Mouse (Mus musculus) heart, postnatal 36 days (tissue): ENCODE data around the gene Olfr1015. TPM values are rescaled to one million over a fixed set of nuclear protein-coding genes. Genes with fewer than 3 reads are reported as not detected.

Source experiments
- DNase-seq, 2 experiments: peaks; one replicate each; pipeline ENCODE4 v3.0.0; 2021 to 2022
- intact Hi-C: fragments of 180-260 bp; cut with DNase I; formaldehyde crosslinking; loops from one replicate; pipeline ENCODE4 v1.15.1; 2025
- total RNA-seq, 2 experiments: library from RNA; stranded (reverse); gene quantifications; 2 replicates each; pipeline ENCODE4 v1.2.3; 2021

Olfr1015 gene
- total RNA-seq: not detected

DNA sequence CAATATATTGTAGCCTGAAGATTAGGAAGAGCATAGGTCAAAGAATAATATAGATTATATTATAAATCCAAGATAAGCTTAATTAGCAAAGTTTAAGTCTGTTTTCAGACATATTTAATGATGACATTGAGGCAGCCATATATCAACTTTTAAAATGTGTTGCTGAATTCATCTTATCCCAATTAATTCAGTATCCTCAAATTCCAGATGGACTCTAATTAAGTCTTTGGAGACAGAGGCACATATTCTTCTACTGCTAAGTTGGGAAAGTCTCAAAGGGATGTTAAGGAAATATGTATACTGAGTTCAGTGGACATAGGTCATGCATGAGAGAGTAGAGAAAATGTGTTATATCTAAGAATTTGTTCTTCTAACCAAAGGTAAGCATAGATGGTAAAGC lies at the start of gene Olfr1015:
Gene Olfr1015 (plus strand): TSS at position 301 of the 400 bp plus-strand sequence.
- no peak for DNase-seq
- intact Hi-C loops: no loop called here

DNA sequence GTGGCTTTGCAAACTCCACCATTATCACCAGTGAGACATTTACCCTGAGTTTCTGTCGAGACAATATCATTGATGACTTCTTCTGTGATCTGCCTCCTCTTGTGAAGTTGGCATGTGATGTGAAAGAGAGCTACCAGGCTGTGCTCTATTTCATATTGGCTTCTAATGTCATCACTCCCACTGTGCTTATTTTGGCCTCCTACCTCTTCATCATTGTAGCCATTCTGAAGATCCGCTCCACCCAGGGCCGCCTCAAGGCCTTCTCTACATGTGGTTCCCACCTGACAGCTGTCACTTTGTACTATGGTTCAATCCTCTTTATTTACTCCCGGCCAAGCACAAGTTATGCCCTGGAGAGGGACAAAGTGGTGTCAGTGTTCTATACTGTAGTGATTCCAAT lies 28.0 kb upstream of the Olfr1015 start:
- DNase-seq: no peak
- intact Hi-C loops: no loop called here

GRCm38 (mm10) chr2:85762666-85763065 lies 19.2 kb upstream of the Olfr1015 start, which contains the start of gene Olfr1012:
Gene Olfr1012 (minus strand): TSS chr2:85762766.
- intact Hi-C loops: no loop called here
- DNase-seq: no peak

DNA sequence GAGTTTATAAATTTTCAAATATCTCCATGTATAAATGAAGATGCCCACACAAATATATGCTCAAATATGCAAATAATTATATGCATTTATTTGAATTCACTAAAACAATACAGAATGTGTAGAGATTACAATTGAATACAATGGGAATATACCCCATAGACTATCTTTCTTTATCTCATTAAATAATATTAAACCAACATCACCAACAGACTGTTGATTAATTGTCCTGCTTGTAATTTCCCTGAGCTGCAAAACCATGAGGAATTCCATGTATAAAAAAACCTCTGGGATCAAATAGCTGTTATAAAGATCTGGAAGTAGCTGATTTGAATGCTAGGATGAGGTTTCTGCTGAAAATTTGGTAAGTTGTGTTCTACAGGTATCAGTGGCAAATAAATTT lies 15.0 kb upstream of the Olfr1015 start, which contains the start of gene Olfr1013:
Gene Olfr1013 (plus strand): TSS at position 301 of the 400 bp plus-strand sequence.
- intact Hi-C loops: no loop called here
- no peak for DNase-seq

DNA sequence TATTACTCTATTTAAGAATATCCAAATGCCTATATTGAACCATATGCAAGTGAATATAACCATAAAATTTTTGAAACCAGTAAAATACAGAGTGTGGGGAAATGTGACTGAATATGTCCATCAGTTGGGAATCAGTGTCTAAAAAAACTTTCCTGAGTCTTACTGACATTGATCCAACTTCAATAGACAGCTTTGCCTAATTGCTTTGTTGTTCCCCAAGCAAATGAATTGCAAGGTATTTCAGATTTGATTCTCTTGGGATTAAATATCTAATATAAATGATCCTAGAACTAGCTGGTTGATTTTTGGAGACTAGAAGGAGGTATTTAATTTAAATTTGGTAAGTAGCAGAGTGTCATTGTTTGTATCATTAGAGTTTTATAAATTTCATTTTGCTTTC lies 9.4 kb upstream of the Olfr1015 start, which contains the start of gene Olfr1014:
Gene Olfr1014 (plus strand): TSS at position 301 of the 400 bp plus-strand sequence.
- intact Hi-C loops: no loop called here

DNA sequence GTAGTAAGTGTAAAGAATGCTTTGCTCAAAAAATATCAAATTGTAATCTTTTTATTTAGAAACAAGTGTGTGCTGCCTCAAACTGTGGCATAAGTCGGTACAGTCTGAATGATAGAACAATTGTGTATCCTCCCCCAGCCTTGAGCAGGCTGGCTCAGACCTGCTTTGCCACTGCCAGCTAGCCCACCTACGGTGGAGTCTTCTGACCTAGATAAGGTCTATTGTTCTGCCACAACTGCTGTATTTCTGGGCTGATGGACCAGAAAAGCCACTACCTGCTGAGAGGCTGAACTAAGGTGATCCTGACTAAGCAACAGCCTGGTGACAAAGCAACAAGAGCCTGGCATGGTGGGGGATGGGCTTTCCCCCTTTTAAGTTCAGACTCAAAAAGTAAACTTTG lies 10.5 kb downstream of the Olfr1015 start:
- intact Hi-C loops: no loop called here
- DNase-seq: no peak

More for the DNA sequence above, 9.4 kb upstream of the Olfr1015 start, which contains the start of gene Olfr1014:
- no peak for DNase-seq

DNA sequence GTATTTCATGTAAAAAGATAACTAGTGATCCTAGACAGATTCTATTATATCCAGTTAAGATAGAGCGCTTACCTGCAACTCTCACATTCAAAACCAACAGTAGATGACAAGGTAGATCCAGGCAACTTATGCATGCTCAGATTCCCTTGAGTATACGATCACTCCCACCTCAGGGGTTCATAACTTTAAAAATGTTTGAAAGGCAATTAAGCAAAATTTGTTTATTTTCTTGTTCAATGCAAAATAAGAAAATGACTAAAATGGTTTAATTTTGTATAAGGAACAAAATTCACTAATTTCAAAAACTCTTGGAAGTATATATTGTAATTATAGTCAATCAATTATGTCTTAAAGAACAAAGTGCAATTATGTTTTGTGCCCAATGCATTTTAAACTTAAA lies 20.6 kb downstream of the Olfr1015 start, which contains the start of gene Olfr1016:
Gene Olfr1016 (minus strand): TSS at position 101 of the 400 bp plus-strand sequence.
- no peak for DNase-seq
- intact Hi-C loops: no loop called here

- DNase-seq: no peak
- intact Hi-C loops: no loop called here
Observed at GRCm38 (mm10) chr2:85804501-85804900, 22.7 kb downstream of the Olfr1015 start.

DNA sequence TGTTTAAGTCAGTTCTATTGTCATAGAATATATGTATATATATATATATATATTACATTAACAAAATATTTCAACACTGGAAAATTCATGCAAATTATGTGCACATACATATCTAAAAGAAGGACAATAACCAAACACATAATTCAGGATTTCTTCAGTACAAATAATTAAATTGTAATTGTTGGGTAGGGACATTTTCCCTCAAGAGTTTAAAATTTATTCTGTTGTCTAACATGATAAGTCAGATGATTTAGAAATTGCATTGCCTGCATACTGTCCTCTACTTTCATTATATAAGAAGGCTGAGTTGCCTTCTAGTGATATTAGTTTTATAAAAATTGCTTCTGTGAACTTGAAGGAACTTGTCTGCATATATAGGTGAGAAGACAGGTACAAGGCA lies 36.4 kb downstream of the Olfr1015 start, which contains the start of gene Olfr1018:
Gene Olfr1018 (plus strand): TSS at position 301 of the 400 bp plus-strand sequence.
- no peak for DNase-seq
- intact Hi-C loops: no loop called here

Other genes starting within 250 kb of the Olfr1015 start
- gene Olfr996, start 202.8 kb upstream of the Olfr1015 start, total RNA-seq: not detected
- gene Olfr998, start 193.1 kb upstream of the Olfr1015 start, total RNA-seq: not detected
- not detected for gene Olfr1000, start 170.1 kb upstream of the Olfr1015 start, total RNA-seq
- gene Olfr1002, start 131.3 kb upstream of the Olfr1015 start, total RNA-seq: not detected
- gene Olfr154, start 117.6 kb upstream of the Olfr1015 start, total RNA-seq: not detected
- gene Olfr1006, start 103.2 kb upstream of the Olfr1015 start, total RNA-seq: not detected
- not detected for gene Olfr1008, start 92.6 kb upstream of the Olfr1015 start, total RNA-seq
- not detected for gene Olfr1009, start 66.6 kb upstream of the Olfr1015 start, total RNA-seq
- not detected for gene Olfr1012, start 19.3 kb upstream of the Olfr1015 start, total RNA-seq
- not detected for gene Olfr1013, start 14.9 kb upstream of the Olfr1015 start, total RNA-seq
- not detected for gene Olfr1014, start 9.3 kb upstream of the Olfr1015 start, total RNA-seq
- not detected for gene Olfr1016, start 20.5 kb downstream of the Olfr1015 start, total RNA-seq
- not detected for gene Olfr1018, start 36.5 kb downstream of the Olfr1015 start, total RNA-seq
- not detected for gene Olfr1019, start 63.5 kb downstream of the Olfr1015 start, total RNA-seq
- gene Olfr1020, start 65.0 kb downstream of the Olfr1015 start, total RNA-seq: not detected
- not detected for gene Olfr1022, start 86.6 kb downstream of the Olfr1015 start, total RNA-seq
- not detected for gene Olfr1023, start 103.6 kb downstream of the Olfr1015 start, total RNA-seq
- gene Olfr1024, start 123.0 kb downstream of the Olfr1015 start, total RNA-seq: not detected
- not detected for gene Olfr1025-ps1, start 133.2 kb downstream of the Olfr1015 start, total RNA-seq
- not detected for gene Olfr1026, start 139.5 kb downstream of the Olfr1015 start, total RNA-seq
- gene Olfr1028, start 168.4 kb downstream of the Olfr1015 start, total RNA-seq: not detected
- gene Olfr1029, start 191.9 kb downstream of the Olfr1015 start, total RNA-seq: not detected
- not detected for gene Olfr1030, start 197.3 kb downstream of the Olfr1015 start, total RNA-seq
- gene Olfr1031, start 208.3 kb downstream of the Olfr1015 start, total RNA-seq: not detected
- not detected for gene Olfr1032, start 223.5 kb downstream of the Olfr1015 start, total RNA-seq
- gene Olfr1033, start 238.6 kb downstream of the Olfr1015 start, total RNA-seq: 1 to 10 TPM; 1.6 to 7.4 TPM